Mouse (Mus musculus): ENCODE measurements around the gene Prkd1. TPM values are rescaled to one million over a fixed set of nuclear protein-coding genes. Genes with fewer than 3 reads are reported as not detected.

The Prkd1 gene
- total and polyA plus RNA-seq, 3 experiments = 2.6 to 6.6 (median 5.4) TPM

- intact Hi-C loops (cut with DNase I) = no loop called here
- 86% methylated on average over 5 of the region's 5 CpGs for WGBS
- no peak for DNase-seq
- H3K4me3 ChIP-seq = no peak overlapping the region
- peaks cover 9% of the 10 kb centered on the region for H3K4me1 ChIP-seq (ENCODE audit: control insufficient read depth, insufficient read depth, low read length)
- TF ChIP-seq POLR2A (IDR thresholded peaks at IDR 0.05; ENCODE audit: insufficient read depth, low read depth, low read length) (no peak), CTCF (IDR thresholded peaks at IDR 0.05) (no peak), EP300 (IDR thresholded peaks at IDR 0.05; ENCODE audit: insufficient read depth, low read depth, low read length) (no peak)
- peaks cover 11% of the 10 kb centered on the region for H3K36me3 ChIP-seq (ENCODE audit: control insufficient read depth, insufficient read depth, low read length)
- no peaks in the 10 kb centered on the region for H3K79me2 ChIP-seq (replicated peaks; ENCODE audit: control insufficient read depth, insufficient read depth, low read length)
- H3K27me3 ChIP-seq (ENCODE audit: control insufficient read depth, insufficient read depth, low read length) = no peaks in the 10 kb centered on the region
- no peak overlapping the region for H3K9ac ChIP-seq (ENCODE audit: low read depth, low read length)
- no peak overlapping the region for H3K27ac ChIP-seq
Measured at GRCm38 (mm10) chr12:50540793-50541192, 108.1 kb downstream of the Prkd1 start.

GRCm38 (mm10) chr12:50538296-50538965 lies 110.5 kb downstream of the Prkd1 start:
- TF ChIP-seq POLR2A (IDR thresholded peaks at IDR 0.05; ENCODE audit: insufficient read depth, low read depth, low read length) = no peak
- no peak for TF ChIP-seq CTCF (IDR thresholded peaks at IDR 0.05)
- TF ChIP-seq EP300 (IDR thresholded peaks at IDR 0.05; ENCODE audit: insufficient read depth, low read depth, low read length) = no peak
- WGBS = 94% methylated on average over 3 of the region's 3 CpGs
- H3K36me3 ChIP-seq (ENCODE audit: control insufficient read depth, insufficient read depth, low read length) = no peaks in the 10 kb centered on the region
- intact Hi-C loops (cut with DNase I) = no loop called here
- H3K27ac ChIP-seq = no peak overlapping the region
- no peaks in the 10 kb centered on the region for H3K4me1 ChIP-seq (ENCODE audit: control insufficient read depth, insufficient read depth, low read length)
- no peak overlapping the region for H3K9ac ChIP-seq (ENCODE audit: low read depth, low read length)
- H3K79me2 ChIP-seq (replicated peaks; ENCODE audit: control insufficient read depth, insufficient read depth, low read length) = no peaks in the 10 kb centered on the region
- H3K27me3 ChIP-seq (ENCODE audit: control insufficient read depth, insufficient read depth, low read length) = no peaks in the 10 kb centered on the region
- DNase-seq = no peak
- H3K4me3 ChIP-seq = no peak overlapping the region

- intact Hi-C loops (cut with DNase I) = no loop called here
- Histone ChIP-seq H3K27me3 (ENCODE audit: control insufficient read depth, insufficient read depth, low read length) (no peaks in the 10 kb centered on the region), H3K9ac (ENCODE audit: low read depth, low read length) (no peak overlapping the region), H3K36me3 (ENCODE audit: control insufficient read depth, insufficient read depth, low read length) (no peaks in the 10 kb centered on the region), H3K27ac (no peak overlapping the region), H3K4me3 (no peak overlapping the region), H3K79me2 (replicated peaks; ENCODE audit: control insufficient read depth, insufficient read depth, low read length) (no peaks in the 10 kb centered on the region), H3K4me1 (ENCODE audit: control insufficient read depth, insufficient read depth, low read length) (no peaks in the 10 kb centered on the region)
- WGBS = 85% methylated on average over 2 of the region's 2 CpGs
- DNase-seq = no peak
- TF ChIP-seq EP300 (IDR thresholded peaks at IDR 0.05; ENCODE audit: insufficient read depth, low read depth, low read length) = no peak
- TF ChIP-seq POLR2A (IDR thresholded peaks at IDR 0.05; ENCODE audit: insufficient read depth, low read depth, low read length) = no peak
- TF ChIP-seq CTCF (IDR thresholded peaks at IDR 0.05) = no peak
Measured at GRCm38 (mm10) chr12:50537761-50538160, 111.1 kb downstream of the Prkd1 start.

GRCm38 (mm10) chr12:50537006-50537405 lies 111.9 kb downstream of the Prkd1 start:
- no peak for DNase-seq
- Histone ChIP-seq H3K27me3 (ENCODE audit: control insufficient read depth, insufficient read depth, low read length) (no peaks in the 10 kb centered on the region), H3K36me3 (ENCODE audit: control insufficient read depth, insufficient read depth, low read length) (no peaks in the 10 kb centered on the region), H3K9ac (ENCODE audit: low read depth, low read length) (no peak overlapping the region), H3K4me1 (ENCODE audit: control insufficient read depth, insufficient read depth, low read length) (no peaks in the 10 kb centered on the region), H3K4me3 (no peak overlapping the region), H3K27ac (no peak overlapping the region), H3K79me2 (replicated peaks; ENCODE audit: control insufficient read depth, insufficient read depth, low read length) (no peaks in the 10 kb centered on the region)
- 85% methylated on average over 1 of the region's 1 CpGs for WGBS
- TF ChIP-seq POLR2A (IDR thresholded peaks at IDR 0.05; ENCODE audit: insufficient read depth, low read depth, low read length) (no peak), EP300 (IDR thresholded peaks at IDR 0.05; ENCODE audit: insufficient read depth, low read depth, low read length) (no peak), CTCF (IDR thresholded peaks at IDR 0.05) (no peak)
- intact Hi-C loops (cut with DNase I) = no loop called here

GRCm38 (mm10) chr12:50528633-50529032 lies 120.3 kb downstream of the Prkd1 start:
- no peak overlapping the region for H3K4me3 ChIP-seq
- TF ChIP-seq CTCF (IDR thresholded peaks at IDR 0.05) (no peak), EP300 (IDR thresholded peaks at IDR 0.05; ENCODE audit: insufficient read depth, low read depth, low read length) (no peak), POLR2A (IDR thresholded peaks at IDR 0.05; ENCODE audit: insufficient read depth, low read depth, low read length) (no peak)
- no peaks in the 10 kb centered on the region for H3K4me1 ChIP-seq (ENCODE audit: control insufficient read depth, insufficient read depth, low read length)
- H3K27me3 ChIP-seq (ENCODE audit: control insufficient read depth, insufficient read depth, low read length) = no peaks in the 10 kb centered on the region
- no peak overlapping the region; the same call in 1 of the 2 replicates for H3K27ac ChIP-seq
- no peaks in the 10 kb centered on the region for H3K79me2 ChIP-seq (replicated peaks; ENCODE audit: control insufficient read depth, insufficient read depth, low read length)
- no peaks in the 10 kb centered on the region for H3K36me3 ChIP-seq (ENCODE audit: control insufficient read depth, insufficient read depth, low read length)
- H3K9ac ChIP-seq (ENCODE audit: low read depth, low read length) = no peak overlapping the region
- WGBS = 76% methylated on average over 1 of the region's 1 CpGs
- intact Hi-C loops (cut with DNase I) = no loop called here
- no peak for DNase-seq

DNA sequence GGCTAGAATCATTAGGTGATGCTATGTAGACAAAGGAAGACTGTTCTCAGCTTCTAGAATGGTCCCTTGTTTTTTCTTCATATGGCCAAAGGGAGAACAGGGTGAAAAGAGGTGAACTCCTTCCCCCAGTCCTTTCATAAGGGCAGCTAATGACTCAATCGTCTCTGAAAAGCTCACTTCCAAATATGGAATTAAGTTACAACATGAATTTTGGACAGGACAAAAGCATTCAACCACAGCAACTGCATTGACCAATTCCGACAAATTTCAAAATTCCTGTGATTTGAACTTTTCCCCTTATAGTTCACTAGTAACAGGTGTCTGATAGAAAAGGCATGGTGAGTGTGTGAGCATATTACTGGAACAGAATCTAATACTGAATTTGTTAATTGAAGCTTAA lies 124.8 kb downstream of the Prkd1 start:
- Histone ChIP-seq H3K27me3 (ENCODE audit: control insufficient read depth, insufficient read depth, low read length) (no peaks in the 10 kb centered on the region), H3K79me2 (replicated peaks; ENCODE audit: control insufficient read depth, insufficient read depth, low read length) (no peaks in the 10 kb centered on the region), H3K4me3 (no peak overlapping the region), H3K27ac (no peak overlapping the region), H3K36me3 (ENCODE audit: control insufficient read depth, insufficient read depth, low read length) (no peaks in the 10 kb centered on the region), H3K4me1 (ENCODE audit: control insufficient read depth, insufficient read depth, low read length) (peaks cover 1% of the 10 kb centered on the region; the same call in 1 of the 2 replicates), H3K9ac (ENCODE audit: low read depth, low read length) (no peak overlapping the region)
- intact Hi-C loops (cut with DNase I) = no loop called here
- WGBS = 67% methylated on average over 2 of the region's 2 CpGs
- TF ChIP-seq CTCF (IDR thresholded peaks at IDR 0.05) (no peak), POLR2A (IDR thresholded peaks at IDR 0.05; ENCODE audit: insufficient read depth, low read depth, low read length) (no peak), EP300 (IDR thresholded peaks at IDR 0.05; ENCODE audit: insufficient read depth, low read depth, low read length) (no peak)
- no peak for DNase-seq

Measured in heart, adult 2 months (tissue).